Mouse (Mus musculus) olfactory bulb, adult 2 months (tissue): ENCODE data around the gene Adarb1.

Experiments used
- CTCF ChIP-seq: fragments of 200-500 bp; IDR thresholded peaks from 2 replicates; pipeline ENCODE4 v1.5.1; 2012; ENCODE audit warnings: low read depth, mild to moderate bottlenecking, low read length, moderate library complexity; ENCODE audit not compliant: insufficient read depth
- POLR2A ChIP-seq: fragments of 200-500 bp; IDR thresholded peaks from 2 replicates; pipeline ENCODE4 v1.6.1; 2012; ENCODE audit warnings: mild to moderate bottlenecking, low read depth, low read length, moderate library complexity; ENCODE audit not compliant: insufficient read depth

GRCm38 (mm10) chr10:77269129-77269528 is 148.9 kb downstream of the Adarb1 start:
- TF ChIP-seq CTCF (no peak), POLR2A (no peak)
